Mouse (Mus musculus) cortical plate, adult 2 months (tissue): Measurements from ENCODE around the gene Cyp1b1. TPM values are rescaled to one million over a fixed set of nuclear protein-coding genes. Genes with fewer than 3 reads are reported as not detected.

Source experiments
- H3K27ac ChIP-seq: fragments of 200-500 bp; 2 replicates; pipeline ENCODE4 v1.5.1; 2012; ENCODE audit warnings: low read length, control low read depth, inconsistent platforms; ENCODE audit not compliant: insufficient read depth
- H3K4me1 ChIP-seq: fragments of 200-500 bp; 2 replicates; pipeline ENCODE4 v1.6.1; 2011; ENCODE audit warnings: low read length; ENCODE audit not compliant: control insufficient read depth, insufficient read depth
- H3K4me3 ChIP-seq: fragments of 200-500 bp; 2 replicates; pipeline ENCODE4 v1.5.1; 2011; ENCODE audit warnings: mild to moderate bottlenecking, low read length, control low read depth; ENCODE audit not compliant: insufficient read depth
- CTCF ChIP-seq: fragments of 200-500 bp; IDR thresholded peaks from 2 replicates; pipeline ENCODE4 v1.5.1; 2011; ENCODE audit warnings: mild to moderate bottlenecking, control low read depth, low read length; ENCODE audit not compliant: insufficient read depth; ENCODE audit errors: extremely low read depth
- POLR2A ChIP-seq: fragments of 200-500 bp; IDR thresholded peaks from 2 replicates; pipeline ENCODE4 v1.6.1; 2011; ENCODE audit warnings: mild to moderate bottlenecking, low read length, control low read depth; ENCODE audit not compliant: insufficient read depth; ENCODE audit errors: extremely low read depth
- polyA plus RNA-seq: library from polyadenylated mRNA; depleted of rRNA; stranded (reverse); fragments of >200 nt; gene quantifications from 2 replicates; pipeline ENCODE4 v1.2.3, GENCODE M21; 2012; rRNA removed

The Cyp1b1 gene
- polyA plus RNA-seq, 1 experiment, result 2.0 TPM

DNA sequence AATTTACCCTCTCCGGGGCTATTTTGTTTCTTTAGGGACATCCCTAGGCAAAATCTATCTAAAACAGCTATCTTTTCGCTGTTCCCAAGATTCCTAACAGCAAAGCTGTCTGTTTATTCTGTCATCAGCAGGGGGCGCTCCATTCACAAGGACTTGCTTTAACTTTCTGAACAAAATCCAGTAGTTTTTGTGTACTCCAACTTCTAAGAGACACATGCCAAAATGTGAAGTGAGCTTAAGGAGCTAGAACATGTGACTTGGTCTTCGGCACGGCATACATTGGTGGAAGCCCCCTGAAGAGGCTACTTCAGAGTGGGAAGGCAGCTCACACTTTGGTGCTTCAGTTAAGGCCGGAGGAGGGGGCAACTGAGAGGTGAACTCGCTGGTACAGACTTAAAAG, 53.5 kb downstream of the Cyp1b1 start:
- no peak for TF ChIP-seq POLR2A
- TF ChIP-seq CTCF, result peak; percentile 50; the same call in 1 of the 2 replicates
- Histone ChIP-seq H3K27ac (no peak overlapping the region), H3K4me1 (no peaks in the 10 kb centered on the region; the same call in 1 of the 2 replicates)

DNA sequence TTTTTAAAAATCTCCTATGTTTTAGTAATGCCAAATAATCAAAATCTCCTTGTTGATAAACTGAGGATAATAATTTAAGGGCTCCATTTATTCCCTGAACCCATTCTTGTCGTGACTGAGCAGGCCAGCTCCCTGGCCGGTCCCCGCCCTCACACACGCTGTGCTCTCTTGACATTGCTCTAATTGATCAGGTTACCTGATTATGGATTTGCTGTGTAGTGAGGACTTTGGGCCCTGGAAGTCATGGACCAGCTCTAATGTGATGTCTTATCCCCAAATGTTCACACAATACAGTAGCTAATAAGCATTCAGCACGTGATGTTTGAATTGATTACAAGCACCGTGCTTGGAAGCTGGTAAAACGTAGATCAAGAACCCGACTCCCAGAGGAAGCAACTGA, 56.0 kb downstream of the Cyp1b1 start:
- TF ChIP-seq POLR2A (no peak), CTCF (no peak)
- H3K4me3 ChIP-seq, result no peak overlapping the region
- no peak overlapping the region for H3K27ac ChIP-seq
- no peaks in the 10 kb centered on the region; the same call in 1 of the 2 replicates for H3K4me1 ChIP-seq

More for the DNA sequence above, 53.5 kb downstream of the Cyp1b1 start:
- H3K4me3 ChIP-seq, result no peak overlapping the region

DNA sequence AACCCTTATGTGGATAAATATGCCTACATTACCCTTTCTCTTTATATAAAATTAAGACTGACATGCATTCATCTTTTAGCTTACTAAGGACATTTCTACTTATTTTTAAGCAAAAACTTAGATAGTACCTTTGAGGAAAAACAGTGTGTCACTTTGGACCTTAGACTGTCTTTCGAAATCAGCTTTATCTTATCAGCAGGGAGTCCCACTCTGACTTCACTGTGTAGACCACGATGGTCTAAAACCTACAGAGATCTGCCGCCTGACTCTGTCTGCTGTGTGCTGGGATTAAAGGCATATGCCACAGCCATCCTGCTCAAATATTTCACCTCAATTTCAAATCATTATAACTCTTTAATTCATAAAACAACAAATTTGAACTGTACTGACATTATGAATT, 56.4 kb downstream of the Cyp1b1 start:
- no peaks in the 10 kb centered on the region; the same call in 1 of the 2 replicates for H3K4me1 ChIP-seq
- H3K4me3 ChIP-seq, result no peak overlapping the region
- no peak overlapping the region for H3K27ac ChIP-seq
- TF ChIP-seq POLR2A (no peak), CTCF (no peak)

DNA sequence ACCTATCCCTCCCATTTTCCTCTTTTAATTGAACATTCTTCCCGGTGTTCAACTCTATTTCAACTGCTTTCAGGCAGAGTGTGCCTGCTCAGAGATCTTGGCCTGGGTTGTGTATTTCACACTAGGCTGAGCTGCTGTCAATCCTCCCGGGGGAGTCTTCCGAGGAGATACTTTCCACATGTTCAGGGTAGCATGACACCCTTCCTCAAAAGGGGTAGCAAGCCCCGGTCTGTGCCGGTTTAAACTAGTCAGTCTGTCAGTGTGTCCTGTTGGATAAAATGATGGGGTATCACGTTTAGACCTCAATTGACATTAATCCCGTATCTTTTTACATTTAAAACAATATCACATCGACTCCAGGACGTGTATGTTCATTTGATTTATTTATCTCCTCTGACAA, 57.1 kb downstream of the Cyp1b1 start:
- H3K4me1 ChIP-seq, result no peaks in the 10 kb centered on the region; the same call in 1 of the 2 replicates
- H3K27ac ChIP-seq, result no peak overlapping the region
- TF ChIP-seq POLR2A (no peak), CTCF (no peak)
- no peak overlapping the region for H3K4me3 ChIP-seq

DNA sequence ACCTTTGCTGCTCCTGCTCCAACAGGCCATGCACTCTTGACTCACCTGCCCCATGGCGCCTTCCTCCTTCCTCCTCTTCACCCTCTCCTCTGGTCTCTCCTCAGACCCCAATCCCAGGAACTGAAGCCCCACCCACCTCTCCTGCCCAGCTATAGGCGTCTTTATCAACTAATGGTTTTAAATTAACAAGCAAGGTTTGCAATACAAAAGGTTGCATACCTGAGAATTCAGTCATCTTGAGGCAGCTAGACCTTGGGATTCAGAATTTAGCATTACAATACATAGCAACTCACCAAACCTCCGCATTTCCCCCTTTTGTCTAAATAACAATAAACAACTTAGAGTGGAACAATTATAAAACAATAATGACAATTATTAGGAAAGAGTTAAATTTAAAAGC, 60.7 kb downstream of the Cyp1b1 start:
- Histone ChIP-seq H3K27ac (no peak overlapping the region), H3K4me3 (no peak overlapping the region), H3K4me1 (no peaks in the 10 kb centered on the region; the same call in 1 of the 2 replicates)
- TF ChIP-seq CTCF (no peak), POLR2A (no peak)

DNA sequence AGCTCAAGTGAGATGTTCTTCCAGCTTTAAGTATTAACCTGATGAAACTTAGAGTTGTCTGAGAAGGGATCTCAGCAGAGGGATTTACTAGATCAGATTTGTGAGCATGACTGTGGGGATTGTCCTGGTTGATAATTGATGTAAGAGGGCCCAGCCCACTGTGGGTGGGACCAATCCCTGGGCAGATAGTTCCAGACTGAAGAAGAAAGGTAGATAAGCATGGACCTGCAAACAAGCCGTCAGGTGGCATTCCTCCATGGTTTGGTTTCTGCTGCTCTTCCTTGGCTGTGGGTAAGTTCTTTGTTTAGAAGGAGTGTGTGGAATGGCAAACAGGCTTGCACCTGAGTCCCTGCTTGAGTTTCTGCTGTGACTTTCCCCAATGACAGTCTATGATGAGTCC, 61.7 kb downstream of the Cyp1b1 start:
- TF ChIP-seq CTCF (no peak), POLR2A (no peak)
- Histone ChIP-seq H3K27ac (no peak overlapping the region), H3K4me3 (no peak overlapping the region), H3K4me1 (no peaks in the 10 kb centered on the region)

Other genes with a start within 250 kb of the Cyp1b1 start
- 9.7 and 10.3 TPM in 2 replicates for gene Rmdn2, start 103.2 kb downstream of the Cyp1b1 start, polyA plus RNA-seq
- 41.6 and 43.1 TPM in 2 replicates for gene Atl2, start 181.1 kb upstream of the Cyp1b1 start, polyA plus RNA-seq